Mouse (Mus musculus): ENCODE data around the gene Oser1. TPM values are rescaled to one million over a fixed set of nuclear protein-coding genes. Genes with fewer than 3 reads are reported as not detected.
"Not testable (repeated sequence)": the region's sequence is repeated elsewhere in the genome, so short reads cannot be mapped to it uniquely, and the experiment has no call there.

Oser1 gene
- polyA plus RNA-seq, 1 experiment from 2014 or later, result 80.1 TPM

DNA sequence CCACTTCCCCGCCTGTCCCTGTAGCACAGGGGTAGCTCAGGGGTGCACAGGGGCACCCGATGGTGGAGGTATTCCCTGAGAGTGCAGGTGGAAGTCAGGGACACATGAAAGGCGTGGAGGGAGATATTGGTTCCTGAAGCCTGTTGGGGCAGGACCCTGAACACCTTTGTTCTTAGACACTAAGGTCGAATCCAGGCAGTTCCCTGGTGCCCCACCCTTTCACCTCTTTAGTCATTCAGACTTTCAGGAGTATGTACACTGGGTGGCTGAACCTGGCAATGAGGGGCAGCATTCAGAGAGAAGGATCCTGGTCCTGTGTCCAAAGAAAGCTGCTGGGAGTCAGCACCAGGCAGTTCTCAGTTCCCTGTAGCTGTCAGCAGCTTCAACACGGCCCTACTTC is 37.9 kb upstream of the Oser1 start:
- Histone ChIP-seq H3K4me3 (no peak overlapping the region), H3K27ac (no peak overlapping the region), H3K4me2 (no peak overlapping the region), H3K36me3 (ENCODE audit: poor library complexity, severe bottlenecking) (peaks cover 10% of the 10 kb centered on the region), H3K9me3 (replicated peaks) (no peaks in the 10 kb centered on the region), H3K4me1 (0 out of 2 replicates have a peak, but pooled peaks cover 7% of the 10 kb centered on the region), H3K27me3 (0 out of 2 replicates have a peak, but pooled peaks cover 4% of the 10 kb centered on the region), H3K9ac (no peak overlapping the region)
- no peak for ATAC-seq
- WGBS, result 81% methylated on average over 5 of the region's 5 CpGs

- H3K9ac ChIP-seq; H3K4me1 ChIP-seq; ATAC-seq; H3K9me3 ChIP-seq (replicated peaks); H3K4me3 ChIP-seq; H3K4me2 ChIP-seq; H3K27ac ChIP-seq; H3K36me3 ChIP-seq (ENCODE audit: poor library complexity, severe bottlenecking); H3K27me3 ChIP-seq: not testable (repeated sequence)
- 95% methylated on average over 9 of the region's 9 CpGs for WGBS
Observed at GRCm38 (mm10) chr2:163461307-163461706, 36.8 kb upstream of the Oser1 start.

DNA sequence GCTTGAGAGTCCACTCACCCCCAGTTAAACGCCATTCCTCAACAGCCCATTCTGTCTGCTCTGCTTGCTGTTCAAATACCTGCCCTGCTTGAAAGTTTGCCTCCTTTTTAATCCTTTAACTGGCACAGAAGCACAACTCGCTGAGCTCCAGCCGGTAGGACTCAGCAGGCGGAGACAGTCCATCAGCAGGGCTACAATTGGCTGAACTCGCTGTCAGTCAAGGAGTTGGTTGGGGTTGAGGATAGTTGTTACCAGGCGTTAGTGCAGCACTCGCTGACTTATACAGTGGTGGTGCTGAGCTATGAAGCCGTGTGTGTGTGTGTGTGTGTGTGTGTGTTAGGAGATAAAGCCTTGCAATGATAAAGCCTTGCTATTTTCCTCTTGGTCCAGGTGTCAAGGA is 36.1 kb upstream of the Oser1 start:
- no peaks in the 10 kb centered on the region for H3K36me3 ChIP-seq (ENCODE audit: poor library complexity, severe bottlenecking)
- H3K4me3 ChIP-seq, result no peak overlapping the region
- no peak overlapping the region for H3K4me2 ChIP-seq
- H3K9ac ChIP-seq, result no peak overlapping the region
- 0 out of 2 replicates have a peak, but pooled peaks cover 4% of the 10 kb centered on the region for H3K27me3 ChIP-seq
- WGBS, result 90% methylated on average over 8 of the region's 8 CpGs
- no peak overlapping the region for H3K27ac ChIP-seq
- H3K9me3 ChIP-seq (replicated peaks), result no peaks in the 10 kb centered on the region
- 0 out of 2 replicates have a peak, but pooled peaks cover 7% of the 10 kb centered on the region for H3K4me1 ChIP-seq
- ATAC-seq, result no peak

GRCm38 (mm10) chr2:163459380-163459779 is 34.9 kb upstream of the Oser1 start:
- H3K9ac ChIP-seq, result no peak overlapping the region
- H3K36me3 ChIP-seq (ENCODE audit: poor library complexity, severe bottlenecking), result peaks cover 11% of the 10 kb centered on the region
- no peaks in the 10 kb centered on the region for H3K9me3 ChIP-seq (replicated peaks)
- peak; percentile 19; the same call in 1 of the 2 replicates for ATAC-seq
- H3K27me3 ChIP-seq, result 0 out of 2 replicates have a peak, but pooled peaks cover 4% of the 10 kb centered on the region
- peak overlapping the region; percentile 37 for H3K4me2 ChIP-seq
- H3K4me3 ChIP-seq, result no peak overlapping the region
- WGBS, result 48% methylated on average over 10 of the region's 10 CpGs
- 0 out of 2 replicates have a peak, but pooled peaks cover 7% of the 10 kb centered on the region for H3K4me1 ChIP-seq
- H3K27ac ChIP-seq, result 0 out of 2 replicates have a peak overlapping the region, but pooled peaks have one; percentile 6

DNA sequence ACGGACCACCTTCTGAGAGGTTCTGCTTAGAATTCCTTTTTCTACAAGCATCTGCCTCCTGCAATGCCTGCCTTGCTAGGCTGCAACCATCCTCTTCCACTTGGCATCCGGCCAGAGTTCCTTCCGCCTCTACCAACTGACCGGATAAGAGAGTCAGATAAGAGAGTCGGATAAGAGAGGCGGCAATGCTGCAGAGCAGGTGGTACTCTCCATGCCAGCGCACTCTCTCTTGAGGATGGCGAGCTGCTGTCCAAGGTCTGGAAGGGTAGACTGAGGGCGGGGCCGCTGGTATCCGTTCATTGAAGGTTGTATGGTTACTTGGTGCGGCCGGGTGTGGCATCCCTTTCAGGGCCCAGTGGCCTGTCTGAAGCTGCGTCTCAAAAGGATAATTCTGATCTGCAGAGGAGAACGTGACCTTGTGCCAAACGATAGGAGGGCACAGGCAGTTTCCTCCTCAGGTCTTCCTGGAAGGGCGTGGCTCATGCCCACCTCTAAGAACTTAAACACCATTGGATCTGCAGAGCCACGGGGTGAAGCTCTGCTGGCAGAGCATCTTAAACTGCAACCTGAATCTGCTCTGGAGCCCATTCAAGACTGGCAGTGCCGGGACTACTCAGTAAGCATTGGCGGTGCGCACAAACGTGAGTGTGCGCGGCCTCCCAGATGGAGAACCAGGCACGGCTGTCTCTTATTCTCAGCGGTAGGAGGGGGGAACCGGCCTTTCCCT is 34.2 kb upstream of the Oser1 start:
- Histone ChIP-seq H3K4me2 (peak overlapping the region; percentile 37), H3K4me1 (0 out of 2 replicates have a peak, but pooled peaks cover 7% of the 10 kb centered on the region), H3K9ac (no peak overlapping the region), H3K27me3 (0 out of 2 replicates have a peak, but pooled peaks cover 4% of the 10 kb centered on the region), H3K9me3 (replicated peaks) (no peaks in the 10 kb centered on the region), H3K27ac (0 out of 2 replicates have a peak overlapping the region, but pooled peaks have one; percentile 6), H3K4me3 (no peak overlapping the region), H3K36me3 (ENCODE audit: poor library complexity, severe bottlenecking) (peaks cover 18% of the 10 kb centered on the region)
- ATAC-seq, result peak; percentile 13; the same call in 1 of the 2 replicates
- 55% methylated on average over 27 of the region's 27 CpGs for WGBS

DNA sequence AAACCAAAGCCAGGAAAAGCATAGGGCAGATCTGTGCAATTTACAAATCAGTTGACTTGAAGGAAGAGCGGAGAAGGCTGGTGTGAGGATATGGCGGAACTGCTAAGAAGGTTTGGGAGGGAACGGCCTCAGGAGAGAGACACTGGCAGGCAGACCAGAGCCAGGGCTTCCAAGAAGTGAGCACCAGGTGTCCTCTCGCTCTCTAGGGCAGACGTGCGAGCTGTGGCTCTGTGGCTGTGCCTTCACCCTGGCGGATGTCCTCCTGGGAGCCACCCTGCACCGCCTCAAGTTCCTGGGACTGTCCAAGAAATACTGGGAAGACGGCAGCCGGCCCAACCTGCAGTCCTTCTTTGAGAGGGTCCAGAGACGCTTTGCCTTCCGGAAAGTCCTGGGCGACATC is 28.9 kb upstream of the Oser1 start:
- Histone ChIP-seq H3K9me3 (replicated peaks) (no peaks in the 10 kb centered on the region), H3K36me3 (ENCODE audit: poor library complexity, severe bottlenecking) (peaks cover 60% of the 10 kb centered on the region)
- 94% methylated on average over 13 of the region's 13 CpGs for WGBS

DNA sequence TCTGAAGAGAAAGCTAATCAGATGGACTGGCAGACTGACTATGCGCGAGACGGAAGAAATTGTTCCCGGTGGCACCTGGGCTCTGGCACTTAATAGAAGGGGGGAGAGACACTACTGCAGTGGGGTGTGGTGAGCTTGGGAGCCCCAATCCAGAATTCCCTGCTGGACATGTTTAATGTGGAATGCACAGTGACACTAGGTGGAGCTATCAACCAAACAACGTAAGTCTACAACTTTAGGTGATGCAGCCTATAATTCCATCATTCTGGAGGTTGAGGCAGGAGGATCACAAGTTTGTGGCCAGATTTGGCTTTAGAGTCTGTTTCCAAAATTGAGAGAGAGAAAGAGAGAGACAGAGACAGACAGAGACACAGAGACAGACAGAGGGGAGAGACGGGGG is 28.2 kb upstream of the Oser1 start:
- no peaks in the 10 kb centered on the region for H3K9me3 ChIP-seq (replicated peaks)
- H3K27me3 ChIP-seq, result 0 out of 2 replicates have a peak, but pooled peaks cover 1% of the 10 kb centered on the region
- no peak overlapping the region for H3K9ac ChIP-seq
- no peaks in the 10 kb centered on the region for H3K4me1 ChIP-seq
- no peak overlapping the region for H3K4me3 ChIP-seq
- H3K27ac ChIP-seq, result no peak overlapping the region
- WGBS, result 93% methylated on average over 6 of the region's 6 CpGs
- no peak overlapping the region for H3K4me2 ChIP-seq
- H3K36me3 ChIP-seq (ENCODE audit: poor library complexity, severe bottlenecking), result peaks cover 66% of the 10 kb centered on the region
- no peak for ATAC-seq

More for the DNA sequence above, 28.9 kb upstream of the Oser1 start:
- H3K9ac ChIP-seq, result no peak overlapping the region
- H3K4me3 ChIP-seq, result no peak overlapping the region
- no peak overlapping the region for H3K27ac ChIP-seq
- H3K27me3 ChIP-seq, result 0 out of 2 replicates have a peak, but pooled peaks cover 4% of the 10 kb centered on the region
- no peak for ATAC-seq
- no peaks in the 10 kb centered on the region for H3K4me1 ChIP-seq
- no peak overlapping the region for H3K4me2 ChIP-seq

DNA sequence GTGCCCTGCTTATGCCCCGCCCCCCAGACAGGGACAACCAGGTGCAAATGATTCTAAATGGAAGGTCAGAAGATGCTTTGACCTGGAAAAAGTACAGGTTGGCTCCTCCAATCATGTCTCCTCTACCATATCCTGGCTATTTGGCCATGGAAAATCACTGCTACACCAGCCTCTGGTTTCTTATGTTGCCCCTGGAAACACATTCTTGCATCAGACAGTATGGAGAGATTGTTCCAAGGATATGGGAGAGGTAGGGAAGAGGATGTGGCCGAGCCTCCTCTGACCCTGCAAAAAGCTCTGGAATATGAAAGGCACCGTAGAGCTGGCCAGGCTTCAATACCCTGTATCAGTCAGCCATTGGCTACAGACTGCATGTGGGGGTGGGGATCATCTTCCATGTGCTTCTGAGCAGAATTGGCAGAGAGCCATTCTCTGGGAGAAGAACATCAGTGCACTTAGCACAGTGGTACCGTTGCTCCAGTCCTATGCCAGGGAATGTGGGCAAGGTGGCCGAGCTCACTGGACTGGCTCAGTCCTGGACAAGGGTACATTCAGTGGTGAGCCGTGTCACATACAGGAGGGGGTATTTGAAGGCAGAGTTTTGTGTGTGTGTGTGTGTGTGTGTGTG is 26.3 kb upstream of the Oser1 start:
- no peak overlapping the region for H3K27ac ChIP-seq
- 69% methylated on average over 6 of the region's 6 CpGs for WGBS
- no peaks in the 10 kb centered on the region for H3K9me3 ChIP-seq (replicated peaks)
- no peak overlapping the region for H3K9ac ChIP-seq
- H3K36me3 ChIP-seq (ENCODE audit: poor library complexity, severe bottlenecking), result peaks cover 85% of the 10 kb centered on the region
- H3K4me2 ChIP-seq, result no peak overlapping the region
- peak; percentile 58; the same call in 1 of the 2 replicates for ATAC-seq
- H3K4me3 ChIP-seq, result no peak overlapping the region
- H3K4me1 ChIP-seq, result no peaks in the 10 kb centered on the region
- no peaks in the 10 kb centered on the region for H3K27me3 ChIP-seq

GRCm38 (mm10) chr2:163449276-163449675 is 24.8 kb upstream of the Oser1 start:
- no peak overlapping the region for H3K9ac ChIP-seq
- H3K27ac ChIP-seq, result no peak overlapping the region
- no peaks in the 10 kb centered on the region for H3K4me1 ChIP-seq
- no peak for ATAC-seq
- peaks cover 74% of the 10 kb centered on the region for H3K36me3 ChIP-seq (ENCODE audit: poor library complexity, severe bottlenecking)
- WGBS, result 67% methylated on average over 3 of the region's 3 CpGs
- no peaks in the 10 kb centered on the region for H3K9me3 ChIP-seq (replicated peaks)
- H3K4me3 ChIP-seq, result no peak overlapping the region
- H3K4me2 ChIP-seq, result no peak overlapping the region
- H3K27me3 ChIP-seq, result no peaks in the 10 kb centered on the region

DNA sequence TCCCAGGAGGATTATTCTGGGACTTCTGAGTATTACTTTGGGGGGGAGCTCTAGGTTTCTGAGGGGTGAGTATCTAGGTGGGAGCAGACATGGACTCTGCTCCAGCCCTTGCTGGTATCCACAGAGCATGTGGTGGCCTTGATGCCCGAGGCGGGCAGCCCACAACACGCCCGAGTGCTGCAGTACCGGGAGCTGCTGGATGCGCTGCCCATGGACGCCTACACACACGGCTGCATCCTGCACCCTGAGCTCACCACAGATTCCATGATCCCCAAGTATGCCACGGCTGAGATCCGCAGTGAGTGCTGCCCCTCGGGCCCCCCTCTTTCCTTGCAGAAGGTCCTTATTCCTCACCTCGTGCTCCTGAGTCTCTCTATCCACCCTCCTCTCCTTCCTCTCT is 22.9 kb upstream of the Oser1 start:
- Histone ChIP-seq H3K4me1 (no peaks in the 10 kb centered on the region), H3K9me3 (replicated peaks) (no peaks in the 10 kb centered on the region), H3K27me3 (no peaks in the 10 kb centered on the region), H3K9ac (no peak overlapping the region), H3K4me3 (no peak overlapping the region), H3K4me2 (no peak overlapping the region), H3K27ac (no peak overlapping the region), H3K36me3 (ENCODE audit: poor library complexity, severe bottlenecking) (peaks cover 56% of the 10 kb centered on the region)
- ATAC-seq, result no peak
- WGBS, result 83% methylated on average over 12 of the region's 12 CpGs

DNA sequence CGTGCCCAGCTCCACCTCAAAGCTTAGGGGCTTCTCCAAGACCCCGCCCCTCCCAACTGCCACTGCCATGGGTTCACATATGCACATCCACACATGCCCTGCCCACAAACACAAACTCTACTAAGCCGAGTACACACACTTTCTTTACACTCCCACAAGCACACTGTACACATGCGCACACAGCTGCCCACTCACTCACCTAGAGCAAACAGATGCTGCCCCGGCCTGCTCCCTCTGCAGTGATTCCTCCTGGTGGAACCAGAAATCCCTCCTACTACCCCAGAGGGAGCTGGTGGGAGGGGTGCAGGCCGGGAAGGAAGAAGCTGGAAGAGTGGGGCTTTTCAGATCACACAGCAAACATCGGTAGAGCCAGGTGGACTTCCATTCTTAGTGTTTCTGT is 19.5 kb upstream of the Oser1 start:
- Histone ChIP-seq H3K9me3 (replicated peaks) (no peaks in the 10 kb centered on the region), H3K36me3 (ENCODE audit: poor library complexity, severe bottlenecking) (peaks cover 32% of the 10 kb centered on the region), H3K4me3 (no peak overlapping the region), H3K27me3 (no peaks in the 10 kb centered on the region), H3K4me1 (peaks cover 23% of the 10 kb centered on the region), H3K4me2 (no peak overlapping the region), H3K9ac (no peak overlapping the region), H3K27ac (no peak overlapping the region)
- no peak for ATAC-seq
- WGBS, result 78% methylated on average over 7 of the region's 7 CpGs

GRCm38 (mm10) chr2:163443543-163443942 is 19.0 kb upstream of the Oser1 start:
- no peak overlapping the region for H3K4me2 ChIP-seq
- no peak overlapping the region for H3K9ac ChIP-seq
- H3K9me3 ChIP-seq (replicated peaks), result no peaks in the 10 kb centered on the region
- no peaks in the 10 kb centered on the region for H3K27me3 ChIP-seq
- no peak overlapping the region for H3K4me3 ChIP-seq
- no peak overlapping the region for H3K27ac ChIP-seq
- peaks cover 27% of the 10 kb centered on the region for H3K36me3 ChIP-seq (ENCODE audit: poor library complexity, severe bottlenecking)
- ATAC-seq, result no peak
- 80% methylated on average over 6 of the region's 6 CpGs for WGBS
- peaks cover 25% of the 10 kb centered on the region for H3K4me1 ChIP-seq

Measured in forebrain, embryonic 13.5 days (tissue).